Mouse (Mus musculus) embryonic fibroblast, embryonic 13.5 days (primary cell): Measurements from ENCODE around the gene Zdhhc4.

Experiments used
- CTCF ChIP-seq: IDR thresholded peaks from 2 replicates; pipeline ENCODE4 v1.5.1; 2011; ENCODE audit warnings: mild to moderate bottlenecking, control low read depth, low read length, moderate library complexity, borderline replicate concordance; ENCODE audit not compliant: insufficient read depth
- POLR2A ChIP-seq: IDR thresholded peaks from 2 replicates; pipeline ENCODE4 v1.6.1; 2011; ENCODE audit warnings: low read depth, mild to moderate bottlenecking, control low read depth, low read length, moderate library complexity

GRCm38 (mm10) chr5:143314183-143314729 lies 14.8 kb downstream of the Zdhhc4 start:
- TF ChIP-seq POLR2A (no peak), CTCF (no peak)
